Comparison of ENCODE assay signal across 8 mouse cellular contexts in the genomic region with DNA sequence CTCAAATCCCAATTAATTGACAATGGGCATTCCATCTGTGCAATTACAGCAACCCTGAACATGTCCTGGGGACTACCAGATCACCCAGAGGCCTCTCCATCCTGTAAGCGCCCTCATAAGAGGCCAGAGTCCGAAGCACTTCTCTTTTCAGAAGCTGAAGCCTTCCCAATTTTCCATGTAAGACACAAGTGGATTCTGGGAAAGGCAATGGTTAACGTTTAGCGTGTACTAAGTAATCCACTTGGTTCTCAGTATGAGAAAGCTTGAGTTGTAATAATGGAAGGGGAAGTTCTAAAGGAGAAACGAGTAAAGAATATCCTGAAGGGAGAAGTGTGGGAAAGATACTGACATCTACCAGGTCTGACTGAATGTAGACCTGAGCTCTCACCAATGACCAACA. TPM values are rescaled to one million over a fixed set of nuclear protein-coding genes. Genes with fewer than 3 reads are reported as not detected.
A peak's percentile ranks its signal among the peaks of the same experiment; 100 is the strongest.
DNase-seq lines count a peak whose midpoint lies in the region; ATAC-seq and TF ChIP-seq lines count a peak whose summit lies in the region.

No protein-coding gene starts in this region.

- no peaks in the 10 kb centered on the region for H3K36me3 ChIP-seq in forebrain, postnatal 0 days (ENCODE audit: insufficient read depth)
- no peaks in the 10 kb centered on the region for H3K36me3 ChIP-seq in limb, embryonic 12.5 days
- no peaks in the 10 kb centered on the region for H3K36me3 ChIP-seq in stomach, embryonic 14.5 days (ENCODE audit: control insufficient read depth, insufficient read depth, low read length)

- no peaks in the 10 kb centered on the region for H3K27me3 ChIP-seq in forebrain, postnatal 0 days (ENCODE audit: insufficient read depth, low read length)
- H3K27me3 ChIP-seq in limb, embryonic 12.5 days = no peaks in the 10 kb centered on the region
- no peaks in the 10 kb centered on the region for H3K27me3 ChIP-seq in stomach, embryonic 14.5 days (ENCODE audit: control insufficient read depth, insufficient read depth, low read length)
- 0 out of 2 replicates have a peak, but pooled peaks cover 2% of the 10 kb centered on the region for H3K27me3 ChIP-seq in cerebellum, adult 2 months (ENCODE audit: control insufficient read depth, insufficient read depth, low read length)

- no peaks in the 10 kb centered on the region for H3K9me3 ChIP-seq in forebrain, postnatal 0 days (ENCODE audit: low read length)
- no peaks in the 10 kb centered on the region for H3K9me3 ChIP-seq in limb, embryonic 12.5 days
- no peaks in the 10 kb centered on the region for H3K9me3 ChIP-seq in stomach, embryonic 14.5 days (ENCODE audit: control insufficient read depth, low read depth, low read length)

- peak overlapping the region; percentile 51 for H3K4me3 ChIP-seq in lung, adult 2 months (replicated peaks; ENCODE audit: extremely low read depth, low read depth, low read length)
- peak overlapping the region; percentile 89; the same call in 1 of the 2 replicates for H3K4me3 ChIP-seq in forebrain, postnatal 0 days (ENCODE audit: low read depth, low read length)
- peak overlapping the region; percentile 81 for H3K4me3 ChIP-seq in limb, embryonic 12.5 days (replicated peaks)
- peak overlapping the region; percentile 91 for H3K4me3 ChIP-seq in stomach, embryonic 14.5 days (ENCODE audit: low read depth, low read length)
- H3K4me3 ChIP-seq in cerebellum, adult 2 months (replicated peaks; ENCODE audit: insufficient read depth, low read depth, low read length) = no peak overlapping the region

- intact Hi-C loops in gastrocnemius, postnatal 14 days (cut with DNase I; ENCODE audit: low total_unique reads) = no loop called here

- no peaks in the 10 kb centered on the region; the same call in 1 of the 2 replicates for H3K4me1 ChIP-seq in lung, adult 2 months (ENCODE audit: control insufficient read depth, insufficient read depth, low read length)
- peaks cover 6% of the 10 kb centered on the region; the same call in 1 of the 2 replicates for H3K4me1 ChIP-seq in forebrain, postnatal 0 days (ENCODE audit: insufficient read depth)
- peaks cover 18% of the 10 kb centered on the region for H3K4me1 ChIP-seq in limb, embryonic 12.5 days (replicated peaks)
- peaks cover 10% of the 10 kb centered on the region; the same call in 1 of the 2 replicates for H3K4me1 ChIP-seq in stomach, embryonic 14.5 days (ENCODE audit: control insufficient read depth, insufficient read depth, low read length)
- no peaks in the 10 kb centered on the region; the same call in 1 of the 2 replicates for H3K4me1 ChIP-seq in cerebellum, adult 2 months (ENCODE audit: control insufficient read depth, insufficient read depth, low read length)

- ATAC-seq in forebrain, postnatal 0 days = no peak
- ATAC-seq in limb, embryonic 12.5 days (ENCODE audit: insufficient number of reproducible peaks, insufficient read depth, low FRiP score, low TSS enrichment, low read depth) = no peak
- no peak for ATAC-seq in stomach, embryonic 14.5 days (ENCODE audit: insufficient number of reproducible peaks, insufficient read depth, low FRiP score, low read depth)

- WGBS in lung, adult 2 months = 46% methylated on average over 5 of the region's 5 CpGs
- WGBS in forebrain, postnatal 0 days = 32% methylated on average over 5 of the region's 5 CpGs
- WGBS in limb, embryonic 12.5 days = 46% methylated on average over 5 of the region's 5 CpGs
- WGBS in stomach, embryonic 14.5 days = 42% methylated on average over 5 of the region's 5 CpGs
- WGBS in cerebellum, adult 2 months = 43% methylated on average over 5 of the region's 5 CpGs

- no peak for DNase-seq in lung, adult 2 months
- DNase-seq in lung, postnatal 10 days = no peak
- DNase-seq in forebrain, postnatal 0 days = no peak
- DNase-seq in cerebellum, adult 2 months = no peak
- DNase-seq in right cerebral cortex, adult 18-20 months = no peak
- no peak for DNase-seq in gastrocnemius, postnatal 14 days

- H3K9ac ChIP-seq in forebrain, postnatal 0 days = no peak overlapping the region
- peak overlapping the region; percentile 98; the same call in 1 of the 2 replicates for H3K9ac ChIP-seq in limb, embryonic 12.5 days (replicated peaks)
- peak overlapping the region; percentile 94; the same call in 1 of the 2 replicates for H3K9ac ChIP-seq in stomach, embryonic 14.5 days (replicated peaks; ENCODE audit: low read depth, low read length)

- TF ChIP-seq POLR2A in lung, adult 2 months (IDR thresholded peaks at IDR 0.05; ENCODE audit: borderline replicate concordance, extremely low read depth, low read depth, low read length) = no peak
- no peak for TF ChIP-seq POLR2A in cerebellum, adult 2 months (IDR thresholded peaks at IDR 0.05; ENCODE audit: borderline replicate concordance, insufficient read depth, low read length)

- peak overlapping the region; percentile 68 for H3K4me2 ChIP-seq in forebrain, postnatal 0 days (ENCODE audit: low read depth)
- peak overlapping the region; percentile 57 for H3K4me2 ChIP-seq in limb, embryonic 12.5 days
- H3K4me2 ChIP-seq in stomach, embryonic 14.5 days (replicated peaks; ENCODE audit: low read depth, low read length) = peak overlapping the region; percentile 65

- H3K27ac ChIP-seq in forebrain, postnatal 0 days (ENCODE audit: low read depth, low read length) = no peak overlapping the region
- H3K27ac ChIP-seq in limb, embryonic 12.5 days = no peak overlapping the region
- no peak overlapping the region; the same call in 1 of the 2 replicates for H3K27ac ChIP-seq in stomach, embryonic 14.5 days (ENCODE audit: low read length)
- H3K27ac ChIP-seq in cerebellum, adult 2 months (ENCODE audit: insufficient read depth, low read length) = no peak overlapping the region

- TF ChIP-seq CTCF in lung, adult 2 months (IDR thresholded peaks at IDR 0.05; ENCODE audit: insufficient read depth, low read length) = no peak
- TF ChIP-seq CTCF in forebrain, postnatal 0 days (IDR thresholded peaks at IDR 0.05; ENCODE audit: low read depth) = no peak
- no peak for TF ChIP-seq CTCF in cerebellum, adult 2 months (IDR thresholded peaks at IDR 0.05; ENCODE audit: borderline replicate concordance, insufficient read depth, low read depth, low read length)

RNA-seq across cellular contexts. Expression of a gene that starts 1.4 kb away (rescaled TPM):
- 9.3 and 22.3 TPM in 2 replicates for polyA plus RNA-seq in lung, adult 2 months (2012; rRNA removed)
- total RNA-seq in forebrain, postnatal 0 days (2014; rRNA removed) = 10.7 and 18.0 TPM in 2 replicates
- polyA plus RNA-seq in forebrain, postnatal 0 days (2015; fragmentation: Nextera tagmentation; extraction: Ambion mirVana) = 11.1 and 14.9 TPM in 2 replicates
- polyA plus RNA-seq in limb, embryonic 12.5 days (2016; fragmentation: Nextera tagmentation; extraction: Ambion mirVana) = 51.9 and 56.8 TPM in 2 replicates
- 37.1 and 44.6 TPM in 2 replicates for polyA plus RNA-seq in stomach, embryonic 14.5 days (2014; fragmentation: Nextera tagmentation; extraction: Ambion mirVana)
- polyA plus RNA-seq in cerebellum, adult 2 months (2012; rRNA removed) = 3.8 and 4.0 TPM in 2 replicates
- 1 to 10 TPM; 6.5 to 7.1 TPM for total RNA-seq in gastrocnemius, postnatal 14 days (2021)
